Mouse (Mus musculus) WW6 (cell line): ENCODE results near the gene Adamts9.

Experiments
- DNase-seq: peaks from one replicate; pipeline ENCODE4 v3.0.0-alpha.2; 2013; ENCODE audit warnings: low read depth, low spot score

The Adamts9 gene

DNA sequence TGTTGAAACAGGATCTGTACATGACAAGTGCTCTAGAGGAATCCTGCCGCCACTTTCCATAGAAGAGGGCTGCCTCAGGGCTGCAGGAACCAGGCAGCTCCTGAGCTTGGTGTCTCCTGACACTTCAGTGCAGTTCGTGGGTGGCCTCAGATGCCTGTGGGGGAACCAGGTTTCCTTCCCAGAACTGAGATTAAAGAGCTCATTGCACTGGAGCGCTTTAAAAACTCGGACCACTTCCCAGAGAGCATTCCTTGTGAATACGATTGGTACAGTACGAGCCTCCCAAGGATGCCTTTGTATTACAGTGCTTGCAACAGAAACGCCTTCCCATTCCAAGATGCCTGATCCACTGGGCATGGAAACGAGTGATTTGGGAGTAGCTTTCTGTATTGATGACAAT lies 18.8 kb downstream of the Adamts9 start:
- DNase-seq = no peak

DNA sequence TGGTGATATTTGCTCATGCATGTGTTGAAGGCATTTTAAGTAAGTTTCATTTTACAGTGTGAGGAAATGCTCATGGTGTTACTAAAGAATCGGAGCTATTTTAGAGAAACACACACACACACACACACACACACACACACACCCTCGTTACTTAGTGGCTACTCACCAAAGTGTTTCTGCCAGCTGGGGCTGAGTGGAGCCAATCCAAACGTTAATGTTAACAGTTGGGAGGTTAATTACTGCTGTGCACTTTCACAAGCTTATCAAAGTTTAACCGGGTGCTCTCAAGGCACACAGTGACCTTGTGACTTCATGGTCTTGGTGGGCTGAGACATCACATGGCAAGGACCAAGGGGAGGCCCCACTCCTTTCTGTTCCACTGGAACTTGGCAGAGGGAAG lies 21.4 kb downstream of the Adamts9 start:
- no peak for DNase-seq

DNA sequence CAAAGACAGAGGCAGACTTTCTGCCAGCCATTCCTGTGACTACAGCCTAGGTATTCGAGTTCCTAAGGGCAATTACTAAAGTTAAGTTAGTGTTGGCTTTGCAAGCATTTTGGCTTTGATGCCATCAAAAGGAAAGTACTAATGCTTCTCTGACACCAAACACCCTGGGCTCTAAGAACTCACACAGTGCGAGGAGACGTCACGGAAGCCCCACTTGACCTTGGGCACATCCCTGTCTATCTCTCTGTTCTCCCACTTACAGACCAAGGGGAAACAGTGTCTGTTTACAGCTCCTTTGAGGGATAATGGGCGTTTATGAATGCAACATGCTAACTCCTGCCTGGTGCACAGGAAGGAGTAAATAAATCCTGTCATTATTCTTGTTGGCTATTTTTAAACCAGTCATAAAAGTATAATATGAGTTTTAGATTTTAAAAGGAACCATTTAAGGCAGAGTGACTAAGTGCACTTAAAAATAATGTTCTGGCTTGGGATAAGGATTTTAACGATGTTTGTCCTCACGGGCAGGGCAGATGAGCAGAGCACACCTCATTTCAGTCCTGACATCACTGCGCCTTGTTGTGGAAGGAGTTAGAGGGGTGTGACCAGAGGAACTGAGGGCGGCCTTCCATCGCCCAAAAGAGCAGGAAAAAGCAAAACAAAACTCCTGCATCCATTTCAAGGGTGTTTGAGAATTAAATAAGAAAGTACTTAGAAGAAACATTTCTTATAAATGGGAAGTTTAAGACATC lies 22.2 kb downstream of the Adamts9 start:
- DNase-seq = no peak

DNA sequence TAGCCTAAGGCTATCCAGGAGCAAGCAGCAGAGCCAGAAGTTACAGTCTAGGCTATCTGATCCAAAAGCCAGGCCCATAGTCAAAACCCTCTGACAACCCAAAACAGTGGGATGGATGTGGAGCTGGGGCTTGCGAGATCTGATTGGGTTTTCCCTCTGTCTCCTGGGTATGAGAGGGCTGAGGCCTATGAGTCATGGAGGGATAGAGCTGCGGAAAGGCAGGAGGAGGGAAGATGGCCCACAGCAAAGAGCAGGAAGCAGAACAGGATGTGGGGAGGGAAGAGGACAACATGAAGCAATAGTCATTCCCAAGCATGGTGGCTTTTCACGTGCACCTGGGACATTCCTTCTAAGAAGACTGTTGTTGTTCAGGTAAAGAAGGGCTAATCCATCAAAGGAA lies 32.7 kb downstream of the Adamts9 start:
- no peak for DNase-seq

DNA sequence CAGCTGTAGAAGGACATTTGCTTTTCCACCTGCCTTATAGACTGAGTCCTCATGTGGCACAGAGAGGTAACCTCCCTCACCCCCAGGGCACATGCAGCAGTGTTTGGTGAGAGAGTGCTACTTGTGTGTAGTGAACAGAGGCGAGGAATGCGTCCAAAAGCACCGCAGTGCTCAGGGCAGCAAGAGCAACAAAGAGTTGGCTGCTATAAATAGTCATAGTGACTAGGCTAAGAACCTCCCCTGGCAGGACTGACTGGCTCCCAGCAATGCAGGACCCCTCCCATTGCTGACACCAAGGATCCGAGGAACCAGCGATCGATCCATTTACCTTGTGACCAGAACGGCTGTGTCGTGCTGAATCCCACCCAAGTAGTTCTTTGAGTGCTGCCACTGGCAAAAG lies 33.9 kb downstream of the Adamts9 start:
- DNase-seq = no peak

DNA sequence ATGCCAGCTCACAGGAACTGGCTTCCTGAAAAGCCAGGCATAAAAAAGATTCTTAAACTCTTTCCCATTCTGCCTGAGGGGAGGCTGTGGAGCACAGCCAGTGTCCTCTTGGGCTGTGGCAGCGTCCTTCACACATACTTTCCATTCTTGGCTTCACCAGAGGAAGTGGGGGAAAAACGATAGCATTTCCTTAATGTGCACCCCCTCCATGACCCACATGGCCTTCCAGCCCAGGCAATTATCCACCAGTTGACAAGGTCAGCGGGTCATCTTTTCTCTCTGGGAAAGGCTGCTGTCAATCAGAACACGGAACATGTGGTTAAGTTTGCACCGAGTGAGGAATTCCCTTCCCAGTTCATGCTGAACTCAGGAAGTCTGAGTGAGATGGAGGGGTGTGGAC lies 37.4 kb downstream of the Adamts9 start:
- no peak for DNase-seq

DNA sequence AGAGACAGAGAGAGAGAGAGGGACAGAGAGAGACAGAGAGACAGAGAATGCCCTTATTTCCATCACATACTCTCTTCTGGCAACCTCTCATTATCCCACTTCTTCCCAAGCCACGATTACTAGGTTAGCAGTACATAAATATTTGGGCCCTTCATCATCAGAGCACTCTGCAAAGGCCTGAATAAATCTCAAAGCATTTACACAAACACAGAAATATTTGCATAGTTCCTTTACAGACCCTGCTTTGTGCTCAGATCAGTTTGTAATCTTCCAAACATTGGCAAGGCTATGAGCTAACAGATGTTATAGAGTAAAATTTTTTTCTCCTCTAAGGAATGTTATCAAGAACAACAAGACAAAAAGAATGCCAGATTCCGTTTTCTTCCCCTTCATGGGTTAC lies 38.8 kb downstream of the Adamts9 start:
- DNase-seq = no peak

DNA sequence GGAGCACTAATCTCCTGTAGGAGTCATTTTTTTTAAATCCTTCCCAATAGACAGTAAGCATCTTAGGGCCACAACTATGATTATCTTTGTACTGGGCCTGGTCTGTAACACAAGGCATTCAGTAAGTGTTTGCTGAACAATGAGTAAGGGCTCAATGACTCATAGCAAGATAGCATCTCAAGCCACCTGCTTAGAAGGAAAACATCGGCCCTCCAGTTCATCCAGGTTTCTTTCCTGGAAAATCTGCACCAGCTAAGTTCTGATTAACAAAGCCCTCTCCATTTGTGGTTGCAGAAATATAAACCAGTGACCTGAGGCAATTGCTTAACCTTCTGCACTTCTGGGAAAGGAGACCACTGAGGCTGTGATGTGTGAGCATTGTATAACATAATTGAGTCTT lies 39.3 kb downstream of the Adamts9 start:
- no peak for DNase-seq

DNA sequence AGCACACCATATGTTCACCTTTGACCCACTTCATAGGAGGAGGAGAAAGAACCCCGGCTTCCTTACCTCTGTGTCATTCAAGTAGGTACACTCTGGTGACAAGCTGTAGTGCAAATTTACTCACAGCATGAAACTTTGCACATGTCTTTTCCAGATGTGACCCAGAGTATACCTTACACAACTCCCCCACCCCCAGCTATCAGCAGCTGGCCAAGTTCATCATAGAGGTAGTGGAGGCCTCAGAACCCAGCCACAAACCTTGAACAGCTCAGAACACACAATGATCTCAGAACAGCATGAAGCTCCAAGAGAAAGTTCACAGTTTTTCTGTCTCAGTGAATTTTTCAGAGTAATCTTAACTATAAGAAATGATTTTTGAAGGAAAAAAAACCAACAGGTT lies 51.8 kb downstream of the Adamts9 start:
- no peak for DNase-seq

DNA sequence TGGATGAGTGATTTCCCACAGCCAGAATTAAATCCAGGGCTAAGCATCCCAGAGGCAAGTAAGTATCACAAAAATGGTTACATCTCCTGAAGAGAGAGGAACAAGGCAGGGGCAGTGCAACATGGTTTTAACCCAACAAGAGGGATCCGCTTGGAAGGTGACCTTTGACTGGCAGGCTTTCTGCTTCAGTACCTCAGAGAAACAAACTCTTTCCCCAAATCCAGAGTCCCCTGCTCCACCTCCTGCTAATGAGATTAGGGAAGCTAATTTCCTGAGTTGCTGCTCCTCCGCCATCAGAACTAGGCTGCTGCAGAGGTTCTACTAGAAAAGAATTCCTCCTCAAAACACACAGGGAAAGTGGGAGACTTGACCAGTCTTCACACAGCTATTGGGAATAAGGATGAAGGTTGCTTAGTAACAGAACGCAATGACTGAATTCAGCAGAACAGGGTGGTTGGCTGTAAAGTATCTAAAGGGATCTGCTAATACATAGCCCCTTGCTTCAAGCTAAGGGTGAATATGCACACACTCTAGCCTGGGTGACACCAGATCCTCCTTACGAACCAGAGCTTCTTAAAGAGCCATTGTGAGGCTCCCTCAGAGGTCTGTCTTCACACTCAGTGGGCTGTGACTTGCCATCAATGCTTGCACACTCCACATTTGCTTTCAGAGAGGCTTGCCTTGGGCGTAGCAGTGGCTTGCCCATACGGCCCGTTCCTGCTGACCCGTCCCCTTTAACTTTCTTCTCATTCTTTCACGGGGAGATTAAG lies 60.0 kb downstream of the Adamts9 start:
- DNase-seq = no peak

DNA sequence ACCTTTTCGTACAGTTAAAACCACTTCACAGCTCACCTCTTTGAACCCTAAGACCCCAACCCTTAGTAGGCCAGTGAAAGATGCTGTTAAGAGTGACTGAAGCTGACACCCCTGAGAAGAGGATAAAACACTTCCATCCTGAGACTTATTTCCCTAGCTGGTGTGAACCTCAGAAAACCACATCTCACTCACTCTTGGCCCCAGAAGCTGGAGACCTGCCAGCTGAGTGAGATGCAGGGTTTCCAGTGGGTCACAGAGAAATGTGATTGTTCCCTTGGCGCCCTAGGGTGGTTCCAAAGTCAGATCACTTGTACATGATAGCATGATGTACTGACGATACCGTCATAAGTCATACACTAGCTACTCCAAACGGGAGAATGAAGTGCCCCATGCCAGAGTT lies 60.8 kb downstream of the Adamts9 start:
- DNase-seq = no peak

DNA sequence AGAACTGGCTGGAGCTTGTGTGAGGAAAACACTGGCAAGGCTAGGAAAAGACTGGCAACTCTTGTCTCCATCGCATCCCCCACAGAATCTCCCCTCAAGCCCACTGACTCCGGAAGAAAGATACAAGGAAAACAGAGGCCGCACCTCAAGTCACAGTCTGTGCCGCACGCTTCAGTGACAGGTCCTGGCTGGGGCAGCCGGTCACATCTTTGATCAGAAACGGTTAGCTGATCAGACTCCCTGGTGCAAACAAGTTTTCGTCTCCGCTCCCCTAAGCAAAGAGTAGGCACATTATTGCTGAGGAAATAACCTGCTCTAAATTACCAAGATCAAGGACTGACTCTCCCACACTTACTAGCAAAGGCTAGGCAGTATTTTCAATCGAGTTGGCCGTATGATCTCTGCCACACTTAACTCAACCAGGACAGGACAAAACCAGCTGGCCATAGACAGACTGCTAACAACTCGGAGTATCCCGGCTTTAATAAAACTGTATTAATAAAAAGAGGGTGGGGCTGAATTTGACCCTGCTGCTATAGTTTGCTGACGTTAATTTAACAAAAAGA lies 63.5 kb downstream of the Adamts9 start:
- no peak for DNase-seq

DNA sequence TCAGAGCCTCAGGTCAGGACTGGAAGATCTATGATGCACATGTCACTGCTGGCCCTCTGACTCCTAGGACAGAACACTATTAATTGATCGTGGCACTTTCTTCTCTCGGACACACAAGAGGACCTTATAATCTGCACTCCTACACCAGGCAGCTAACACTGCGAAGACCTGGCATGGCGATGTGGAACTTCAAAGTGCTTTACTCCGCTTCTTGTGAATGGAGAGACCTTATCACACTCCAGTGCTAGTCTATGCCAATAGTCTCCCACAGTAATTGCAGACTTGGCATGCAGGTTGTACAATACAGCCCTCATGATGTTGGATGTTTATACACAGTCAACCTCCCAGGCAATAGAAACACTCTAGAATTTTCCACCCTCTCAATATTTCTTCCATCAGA lies 64.5 kb downstream of the Adamts9 start:
- DNase-seq = no peak

DNA sequence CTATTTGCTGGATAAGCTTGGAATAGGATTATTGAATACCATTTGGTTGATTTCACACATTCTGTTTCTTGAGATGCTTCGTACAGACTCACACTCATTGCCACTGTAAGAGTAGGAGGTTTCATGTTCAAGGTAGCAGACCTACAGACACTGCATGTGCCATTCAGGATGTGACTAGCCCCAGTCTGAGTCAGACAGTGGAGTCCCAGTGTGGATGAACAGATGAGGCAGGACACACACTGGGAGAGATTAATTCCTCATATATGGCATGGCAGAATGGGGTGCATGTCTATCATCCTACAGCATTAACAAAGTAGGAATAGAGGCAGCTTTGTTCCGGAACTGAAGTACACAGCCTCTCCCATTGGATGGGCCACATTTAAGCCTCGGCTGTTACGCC lies 66.1 kb downstream of the Adamts9 start:
- DNase-seq = no peak

DNA sequence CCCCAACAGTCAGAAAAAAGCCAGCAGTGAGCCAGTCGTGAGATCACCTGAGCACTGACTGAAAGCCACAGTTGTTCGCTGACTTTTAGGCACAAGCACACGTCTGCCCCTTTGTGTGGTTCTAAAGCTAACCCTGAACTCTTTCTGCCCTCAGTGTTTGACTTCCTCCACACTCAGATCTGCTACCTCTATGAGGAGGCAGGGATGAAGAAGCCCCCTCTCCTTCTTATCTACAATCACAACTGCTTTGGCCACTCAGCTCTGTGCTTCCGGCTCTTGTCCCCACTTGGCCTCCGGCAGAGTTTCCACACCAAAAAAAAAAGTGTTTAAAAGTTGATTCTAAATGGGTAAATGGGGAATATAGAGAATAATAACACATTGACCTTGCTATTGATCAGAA lies 67.2 kb downstream of the Adamts9 start:
- no peak for DNase-seq

DNA sequence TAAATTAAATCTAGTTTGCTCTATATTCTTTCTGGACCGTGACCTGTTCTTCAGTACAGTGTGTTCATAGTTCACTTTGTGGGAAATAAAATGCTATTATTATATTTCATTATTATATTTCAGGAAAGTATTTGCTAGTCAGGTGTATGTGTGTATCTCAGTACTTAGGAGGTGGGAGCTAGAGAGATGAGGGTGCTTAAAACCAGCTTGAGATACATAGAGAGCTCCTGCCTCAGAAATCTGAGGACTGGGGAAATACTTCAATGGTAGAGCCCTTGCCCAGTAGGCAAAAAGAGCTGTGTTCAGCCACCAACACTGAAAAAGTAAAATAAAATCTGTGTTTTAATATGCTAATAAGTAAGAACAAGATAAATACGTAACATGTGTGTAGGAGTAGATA lies 68.0 kb downstream of the Adamts9 start:
- DNase-seq = no peak

DNA sequence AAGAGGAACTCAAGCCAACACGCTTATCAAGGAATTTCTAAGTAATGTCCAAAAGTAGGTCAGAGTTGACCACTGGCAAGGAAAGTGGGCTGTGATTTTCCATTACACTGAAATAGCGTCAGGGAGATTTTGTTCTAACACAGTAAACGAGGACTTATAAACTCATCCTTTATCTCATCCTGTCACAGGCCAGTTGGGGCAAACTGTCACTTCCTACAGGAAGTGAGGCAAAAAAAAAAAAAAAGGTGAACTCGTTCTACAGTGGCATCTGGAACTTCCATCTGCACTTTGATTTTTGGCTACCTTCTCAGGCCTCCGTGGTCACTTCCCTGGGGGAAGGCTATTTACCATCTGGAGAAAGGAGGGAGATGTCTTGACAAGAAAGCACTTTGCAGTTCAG lies 68.4 kb downstream of the Adamts9 start:
- no peak for DNase-seq

DNA sequence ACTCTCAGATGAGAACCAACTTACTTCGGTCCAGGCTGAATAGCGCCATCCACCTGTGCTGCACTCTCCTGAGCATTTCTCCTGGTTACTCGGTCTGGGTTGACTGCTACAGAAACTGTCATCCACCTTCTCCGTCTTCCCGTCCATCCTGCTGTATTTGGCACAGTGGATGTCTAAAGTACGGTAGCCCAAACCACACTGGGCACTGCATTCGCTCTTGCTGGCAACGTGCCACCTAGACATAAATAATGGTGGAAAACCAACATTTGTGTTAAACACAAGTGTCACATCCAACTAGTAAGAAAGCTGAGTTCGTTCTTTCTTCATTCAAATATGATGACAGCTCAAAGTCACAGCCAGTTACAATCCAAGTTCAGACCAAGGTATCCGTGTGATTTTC lies 70.5 kb downstream of the Adamts9 start:
- no peak for DNase-seq

DNA sequence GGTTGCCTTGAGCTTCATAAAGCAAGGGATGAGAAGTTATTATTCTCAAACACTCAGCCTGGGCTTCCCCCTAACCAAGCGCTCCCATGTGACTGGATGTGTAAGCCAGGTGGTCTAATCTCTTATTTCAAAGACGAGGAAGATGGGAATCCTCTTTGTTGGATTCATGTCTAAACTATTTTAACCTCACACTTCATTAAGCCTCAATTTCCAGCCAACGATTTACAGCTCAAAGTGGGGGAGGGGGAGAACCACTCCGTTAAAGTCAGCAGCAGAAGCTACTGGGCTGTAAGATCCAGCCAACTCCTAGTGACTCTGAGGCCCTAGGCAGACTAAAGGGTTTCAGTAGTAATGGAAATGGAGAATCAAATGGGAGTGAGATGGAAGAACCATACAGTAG lies 71.5 kb downstream of the Adamts9 start:
- no peak for DNase-seq

DNA sequence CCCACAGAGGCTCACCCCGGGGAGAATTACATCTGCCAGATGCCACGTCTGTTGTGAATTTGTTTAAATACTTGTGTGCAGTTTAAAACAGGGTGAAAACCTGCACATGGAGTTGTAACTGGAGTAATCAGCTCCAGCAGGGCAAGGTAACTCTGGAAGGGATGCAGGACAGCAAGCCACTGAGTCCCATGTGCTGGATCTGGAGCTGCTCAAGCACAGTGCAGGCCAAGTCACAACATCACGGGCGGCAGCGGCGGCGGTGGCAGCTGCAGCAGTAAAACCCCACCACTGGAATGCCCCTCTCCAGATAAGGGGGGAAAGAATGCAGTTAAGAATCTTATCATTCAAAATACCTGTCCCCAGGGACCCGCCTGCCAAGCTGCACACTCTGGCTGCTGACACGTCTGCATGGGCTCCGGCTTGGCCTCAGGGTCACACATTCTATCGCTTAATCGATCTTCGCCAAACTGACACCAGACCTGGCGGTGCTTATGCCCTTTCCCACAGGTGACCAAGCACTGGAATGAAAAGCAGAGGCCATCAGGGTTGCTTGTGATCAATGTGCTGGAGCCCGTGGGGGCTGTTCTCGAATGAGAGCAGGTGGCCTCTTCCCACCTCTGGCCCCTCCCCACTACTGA lies 73.6 kb downstream of the Adamts9 start:
- DNase-seq = no peak

DNA sequence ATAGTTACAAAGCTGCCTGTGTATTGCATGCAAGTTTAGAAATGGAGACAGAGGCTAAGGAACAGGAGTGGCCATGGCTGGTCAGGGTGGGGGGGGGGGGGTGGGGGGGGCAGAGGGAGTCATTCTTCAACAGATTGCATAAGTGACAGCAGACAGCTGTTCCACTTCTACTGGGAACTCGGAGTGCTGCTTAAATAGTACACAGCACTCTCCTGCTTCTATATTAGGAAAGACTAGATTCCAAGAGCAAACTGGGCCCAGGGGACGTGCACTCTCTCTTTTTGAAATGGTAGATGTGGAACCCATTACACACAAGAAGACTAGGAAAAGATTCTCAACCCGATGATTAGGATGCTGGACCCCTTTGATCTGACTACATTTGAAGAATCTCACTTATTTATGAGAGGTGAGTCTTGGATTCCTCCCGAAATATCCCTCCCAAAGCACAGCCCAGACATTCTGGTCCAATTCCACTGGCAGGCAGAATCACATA lies 74.2 kb downstream of the Adamts9 start, which contains the start of gene Gm15737:
Gm15737 (plus strand) TSS at position 269 of the 493 bp plus-strand sequence.
- DNase-seq = no peak

DNA sequence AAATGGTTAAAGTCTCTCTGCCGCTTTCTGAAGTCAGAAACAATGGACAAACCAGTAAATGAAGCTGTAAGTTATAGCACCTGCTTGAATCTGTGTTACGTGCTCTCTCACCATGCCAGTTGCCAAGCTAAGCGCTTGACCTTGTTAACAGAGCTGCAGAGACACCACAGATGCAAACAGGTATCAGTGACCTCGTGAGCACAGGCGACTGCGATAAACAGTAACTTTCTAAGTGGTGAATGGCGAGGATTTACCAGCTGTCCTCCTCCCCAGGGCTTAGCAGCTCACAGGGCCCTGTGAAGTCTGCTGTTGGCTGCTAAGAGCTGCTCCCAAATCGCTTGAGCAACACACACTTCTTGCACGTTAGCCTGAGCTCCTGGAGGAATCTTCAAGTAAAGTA lies 80.7 kb downstream of the Adamts9 start:
- DNase-seq = no peak
